Mouse (Mus musculus) testis, adult 2 months (tissue): Measurements from ENCODE around the gene Kalrn. TPM values are rescaled to one million over a fixed set of nuclear protein-coding genes. Genes with fewer than 3 reads are reported as not detected.

ENCODE experiments used
- H3K27ac ChIP-seq: fragments of 200-500 bp; 2 replicates; pipeline ENCODE4 v1.5.1; 2012; ENCODE audit warnings: low read depth, low read length; ENCODE audit not compliant: control insufficient read depth, insufficient read depth
- H3K27me3 ChIP-seq: fragments of 200-500 bp; 2 replicates; pipeline ENCODE4 v1.6.1; 2012; ENCODE audit warnings: mild to moderate bottlenecking, low read length, moderate library complexity; ENCODE audit not compliant: control insufficient read depth, insufficient read depth
- H3K36me3 ChIP-seq: fragments of 200-500 bp; 2 replicates; pipeline ENCODE4 v1.6.1; 2012; ENCODE audit warnings: mild to moderate bottlenecking, low read length; ENCODE audit not compliant: control insufficient read depth, insufficient read depth
- H3K4me1 ChIP-seq: fragments of 200-500 bp; 2 replicates; pipeline ENCODE4 v1.6.1; 2012; ENCODE audit warnings: low read length; ENCODE audit not compliant: control insufficient read depth, insufficient read depth
- H3K4me3 ChIP-seq: fragments of 200-500 bp; 2 replicates; pipeline ENCODE4 v1.5.1; 2012; ENCODE audit warnings: low read depth, mild to moderate bottlenecking, low read length, moderate library complexity, mixed read lengths; ENCODE audit not compliant: control insufficient read depth
- CTCF ChIP-seq: fragments of 200-500 bp; IDR thresholded peaks from 2 replicates; pipeline ENCODE4 v1.5.1; 2012; ENCODE audit warnings: low read depth, mild to moderate bottlenecking, inconsistent platforms, low read length, moderate library complexity; ENCODE audit not compliant: control insufficient read depth, insufficient read depth, insufficient replicate concordance
- POLR2A ChIP-seq: fragments of 200-500 bp; IDR thresholded peaks from 2 replicates; pipeline ENCODE4 v1.6.1; 2012; ENCODE audit warnings: low read depth, mild to moderate bottlenecking, inconsistent platforms, low read length, moderate library complexity; ENCODE audit not compliant: control insufficient read depth
- polyA plus RNA-seq: library from polyadenylated mRNA; depleted of rRNA; stranded (reverse); fragments of >200 nt; gene quantifications from 2 replicates; pipeline ENCODE4 v1.2.3, GENCODE M21; 2012

Kalrn gene
- polyA plus RNA-seq, 1 experiment = 5.7 TPM

- Histone ChIP-seq H3K27ac (no peak overlapping the region), H3K27me3 (no peaks in the 10 kb centered on the region), H3K4me3 (no peak overlapping the region), H3K36me3 (no peaks in the 10 kb centered on the region), H3K4me1 (no peaks in the 10 kb centered on the region)
- TF ChIP-seq CTCF (peak; percentile 65; the same call in 1 of the 2 replicates), POLR2A (no peak)
Measured at GRCm38 (mm10) chr16:34322546-34322945, 250.8 kb downstream of the Kalrn start.

- no peaks in the 10 kb centered on the region for H3K27me3 ChIP-seq
- H3K36me3 ChIP-seq = no peaks in the 10 kb centered on the region
- no peak overlapping the region for H3K27ac ChIP-seq
- no peak for TF ChIP-seq CTCF
- no peak for TF ChIP-seq POLR2A
- H3K4me3 ChIP-seq = no peak overlapping the region
- no peaks in the 10 kb centered on the region for H3K4me1 ChIP-seq
Measured at GRCm38 (mm10) chr16:34321066-34321790, 252.1 kb downstream of the Kalrn start.

- H3K36me3 ChIP-seq = no peaks in the 10 kb centered on the region
- no peak for TF ChIP-seq CTCF
- no peak for TF ChIP-seq POLR2A
- H3K4me1 ChIP-seq = no peaks in the 10 kb centered on the region
- H3K27me3 ChIP-seq = no peaks in the 10 kb centered on the region
- no peak overlapping the region for H3K27ac ChIP-seq
- H3K4me3 ChIP-seq = no peak overlapping the region
Measured at GRCm38 (mm10) chr16:34320023-34320800, 253.1 kb downstream of the Kalrn start.

- no peaks in the 10 kb centered on the region for H3K27me3 ChIP-seq
- H3K4me3 ChIP-seq = no peak overlapping the region
- H3K36me3 ChIP-seq = no peaks in the 10 kb centered on the region
- H3K4me1 ChIP-seq = no peaks in the 10 kb centered on the region
- TF ChIP-seq CTCF (no peak), POLR2A (no peak)
- no peak overlapping the region for H3K27ac ChIP-seq
Measured at GRCm38 (mm10) chr16:34317110-34317509, 256.2 kb downstream of the Kalrn start.

GRCm38 (mm10) chr16:34316253-34316652 lies 257.1 kb downstream of the Kalrn start:
- Histone ChIP-seq H3K36me3 (no peaks in the 10 kb centered on the region), H3K4me3 (no peak overlapping the region), H3K27ac (no peak overlapping the region), H3K27me3 (no peaks in the 10 kb centered on the region), H3K4me1 (no peaks in the 10 kb centered on the region)
- no peak for TF ChIP-seq CTCF
- no peak for TF ChIP-seq POLR2A

GRCm38 (mm10) chr16:34314071-34314470 lies 259.3 kb downstream of the Kalrn start:
- no peak overlapping the region for H3K27ac ChIP-seq
- H3K4me3 ChIP-seq = no peak overlapping the region
- no peaks in the 10 kb centered on the region for H3K27me3 ChIP-seq
- TF ChIP-seq POLR2A (no peak), CTCF (no peak)
- no peaks in the 10 kb centered on the region for H3K4me1 ChIP-seq
- H3K36me3 ChIP-seq = no peaks in the 10 kb centered on the region

- no peaks in the 10 kb centered on the region for H3K4me1 ChIP-seq
- TF ChIP-seq CTCF = no peak
- TF ChIP-seq POLR2A = no peak
Measured at GRCm38 (mm10) chr16:34311577-34311976, 261.8 kb downstream of the Kalrn start.

More at GRCm38 (mm10) chr16:34311577-34311976, 261.8 kb downstream of the Kalrn start:
- no peak overlapping the region for H3K4me3 ChIP-seq
- no peak overlapping the region for H3K27ac ChIP-seq
- no peaks in the 10 kb centered on the region for H3K36me3 ChIP-seq
- no peaks in the 10 kb centered on the region for H3K27me3 ChIP-seq
